Mouse (Mus musculus) kidney, adult 2 months (tissue): ENCODE results near the gene Mog. TPM values are rescaled to one million over a fixed set of nuclear protein-coding genes. Genes with fewer than 3 reads are reported as not detected.
"Not testable (repeated sequence)": the region's sequence is repeated elsewhere in the genome, so short reads cannot be mapped to it uniquely, and the experiment has no call there.

Experiments used
- DNase-seq: peaks from one replicate; pipeline ENCODE4 v3.0.0; 2021
- H3K27ac ChIP-seq: fragments of 200-500 bp; 2 replicates; pipeline ENCODE4 v1.5.1; 2012; ENCODE audit warnings: low read depth, low read length, control low read depth, inconsistent platforms; ENCODE audit not compliant: insufficient read depth
- H3K27me3 ChIP-seq: fragments of 200-500 bp; replicated peaks from 2 replicates; pipeline ENCODE4 v1.6.1; 2012; ENCODE audit warnings: mild to moderate bottlenecking, moderate library complexity, low read length, inconsistent platforms; ENCODE audit not compliant: control insufficient read depth, insufficient read depth
- H3K36me3 ChIP-seq: fragments of 200-500 bp; 2 replicates; pipeline ENCODE4 v1.6.1; 2012; ENCODE audit warnings: mild to moderate bottlenecking, moderate library complexity, low read length, inconsistent platforms; ENCODE audit not compliant: control insufficient read depth, insufficient read depth
- H3K4me1 ChIP-seq: fragments of 200-500 bp; 2 replicates; pipeline ENCODE4 v1.6.1; 2011; ENCODE audit warnings: low read length; ENCODE audit not compliant: control insufficient read depth, insufficient read depth
- H3K4me3 ChIP-seq: fragments of 200-500 bp; 2 replicates; pipeline ENCODE4 v1.5.1; 2011; ENCODE audit warnings: mild to moderate bottlenecking, low read depth, low read length, control low read depth; ENCODE audit not compliant: insufficient read depth
- CTCF ChIP-seq: fragments of 200-500 bp; conservative IDR thresholded peaks from 2 replicates; pipeline ENCODE4 v1.5.1; 2011; ENCODE audit warnings: low read depth, mild to moderate bottlenecking, control low read depth, low read length, moderate library complexity, mixed read lengths; ENCODE audit not compliant: insufficient read depth, insufficient read length
- POLR2A ChIP-seq: fragments of 200-500 bp; IDR thresholded peaks from one replicate; pipeline ENCODE4 v1.6.1; 2011; ENCODE audit warnings: low read depth, low read length, control low read depth
- WGBS: fragments of 180-500 bp; shearing (Covaris S2); methylation state at CpG from one replicate; pipeline ENCODE4 v1.1.7; 2018; 5-methylcytosine and 5-hydroxymethylcytosine counted together
- polyA plus RNA-seq: library from polyadenylated mRNA; depleted of rRNA; stranded (reverse); fragments of >200 nt; gene quantifications from 2 replicates; pipeline ENCODE4 v1.2.3, GENCODE M21; 2012

Gene Mog
- polyA plus RNA-seq, 1 experiment, result not detected

GRCm38 (mm10) chr17:36993770-36994325 is 29.4 kb downstream of the Mog start:
- TF ChIP-seq POLR2A, result no peak
- TF ChIP-seq CTCF, result no peak
- H3K4me1 ChIP-seq, result no peaks in the 10 kb centered on the region; the same call in 1 of the 2 replicates
- H3K4me3 ChIP-seq, result no peak overlapping the region
- no peaks in the 10 kb centered on the region for H3K36me3 ChIP-seq
- no peak for DNase-seq
- no peak overlapping the region for H3K27ac ChIP-seq
- 89% methylated on average over 4 of the region's 4 CpGs for WGBS
- no peaks in the 10 kb centered on the region for H3K27me3 ChIP-seq

- no peaks in the 10 kb centered on the region; the same call in 1 of the 2 replicates for H3K4me1 ChIP-seq
- TF ChIP-seq CTCF, result no peak
- no peak for DNase-seq
- no peak overlapping the region for H3K27ac ChIP-seq
- WGBS, result 55% methylated on average over 3 of the region's 3 CpGs
- H3K27me3 ChIP-seq, result no peaks in the 10 kb centered on the region
- H3K36me3 ChIP-seq, result no peaks in the 10 kb centered on the region
- no peak overlapping the region for H3K4me3 ChIP-seq
These were observed 30.7 kb downstream of the Mog start for GRCm38 (mm10) chr17:36992336-36993104.

GRCm38 (mm10) chr17:36990630-36991029 is 32.6 kb downstream of the Mog start:
- not testable (repeated sequence) for H3K36me3 ChIP-seq, H3K27ac ChIP-seq, DNase-seq, H3K27me3 ChIP-seq, H3K4me1 ChIP-seq, H3K4me3 ChIP-seq
- whole genome bisulfite sequencing, result 95% methylated on average over 6 of the region's 6 CpGs

GRCm38 (mm10) chr17:36989437-36989836 is 33.8 kb downstream of the Mog start, which contains the start of gene H2-M5:
H2-M5 (minus strand) TSS chr17:36989537.
- Histone ChIP-seq H3K4me3 (no peak within 1 kb of the TSS), H3K27me3 (no peaks in the 10 kb centered on the region), H3K36me3 (no peaks in the 10 kb centered on the region), H3K4me1 (no peaks in the 10 kb centered on the region), H3K27ac (no peak within 1 kb of the TSS)
- TF ChIP-seq POLR2A (no peak), CTCF (no peak)
- WGBS, result 35% methylated on average over 5 of the region's 5 CpGs
- DNase-seq, result no peak

GRCm38 (mm10) chr17:36988475-36988874 is 34.7 kb downstream of the Mog start:
- no peak overlapping the region for H3K27ac ChIP-seq
- no peak overlapping the region for H3K4me3 ChIP-seq
- no peak for DNase-seq
- no peaks in the 10 kb centered on the region for H3K27me3 ChIP-seq
- no peaks in the 10 kb centered on the region for H3K4me1 ChIP-seq
- TF ChIP-seq POLR2A (no peak), CTCF (no peak)
- no peaks in the 10 kb centered on the region for H3K36me3 ChIP-seq
- 12% methylated on average over 24 of the region's 24 CpGs for WGBS

GRCm38 (mm10) chr17:36982253-36983155 is 40.7 kb downstream of the Mog start:
- TF ChIP-seq POLR2A (no peak), CTCF (no peak)
- no peak overlapping the region for H3K27ac ChIP-seq
- no peak overlapping the region for H3K4me3 ChIP-seq
- 62% methylated on average over 5 of the region's 5 CpGs for WGBS
- DNase-seq, result no peak
- no peaks in the 10 kb centered on the region for H3K36me3 ChIP-seq
- H3K4me1 ChIP-seq, result peaks cover 4% of the 10 kb centered on the region; the same call in 1 of the 2 replicates
- H3K27me3 ChIP-seq, result no peaks in the 10 kb centered on the region

- no peak overlapping the region for H3K4me3 ChIP-seq
These were observed 41.4 kb downstream of the Mog start for GRCm38 (mm10) chr17:36981845-36982244.

More at GRCm38 (mm10) chr17:36981845-36982244, 41.4 kb downstream of the Mog start:
- no peak for DNase-seq
- no peak for TF ChIP-seq CTCF
- no peak for TF ChIP-seq POLR2A
- Histone ChIP-seq H3K36me3 (no peaks in the 10 kb centered on the region), H3K27ac (no peak overlapping the region), H3K4me1 (peaks cover 4% of the 10 kb centered on the region; the same call in 1 of the 2 replicates), H3K27me3 (no peaks in the 10 kb centered on the region)
- 16% methylated on average over 4 of the region's 4 CpGs for WGBS
